Mouse (Mus musculus) thymus, adult 2 months (tissue): ENCODE results near the gene Zfp366. TPM values are rescaled to one million over a fixed set of nuclear protein-coding genes. Genes with fewer than 3 reads are reported as not detected.

Source experiments
- DNase-seq: peaks from one replicate; pipeline ENCODE4 v3.0.0; 2021
- H3K27ac ChIP-seq: fragments of 200-500 bp; 2 replicates; pipeline ENCODE4 v1.5.1; 2012; ENCODE audit warnings: low read length, control low read depth; ENCODE audit not compliant: control insufficient read depth, insufficient read depth
- H3K27me3 ChIP-seq: fragments of 200-500 bp; 2 replicates; pipeline ENCODE4 v1.6.1; 2012; ENCODE audit warnings: mild to moderate bottlenecking, low read length, moderate library complexity, mixed read lengths; ENCODE audit not compliant: control insufficient read depth, insufficient read depth
- H3K36me3 ChIP-seq: fragments of 200-500 bp; 2 replicates; pipeline ENCODE4 v1.6.1; 2012; ENCODE audit warnings: mild to moderate bottlenecking, low read length, moderate library complexity; ENCODE audit not compliant: control insufficient read depth, insufficient read depth
- H3K4me1 ChIP-seq: fragments of 200-500 bp; replicated peaks from 2 replicates; pipeline ENCODE4 v1.6.1; 2012; ENCODE audit warnings: low read length; ENCODE audit not compliant: control insufficient read depth, insufficient read depth
- H3K4me3 ChIP-seq: fragments of 200-500 bp; 2 replicates; pipeline ENCODE4 v1.5.1; 2012; ENCODE audit warnings: mild to moderate bottlenecking, low read length, control low read depth, moderate library complexity; ENCODE audit not compliant: control insufficient read depth, insufficient read depth
- CTCF ChIP-seq: fragments of 200-500 bp; IDR thresholded peaks from 2 replicates; pipeline ENCODE4 v1.5.1; 2012; ENCODE audit warnings: mild to moderate bottlenecking, control low read depth, low read length, moderate library complexity, borderline replicate concordance; ENCODE audit not compliant: control insufficient read depth, poor library complexity, insufficient read depth; ENCODE audit errors: extremely low read depth
- POLR2A ChIP-seq: fragments of 200-500 bp; IDR thresholded peaks from 2 replicates; pipeline ENCODE4 v1.6.1; 2012; ENCODE audit warnings: mild to moderate bottlenecking, low read length, control low read depth, moderate library complexity; ENCODE audit not compliant: control insufficient read depth, poor library complexity, insufficient read depth; ENCODE audit errors: extremely low read depth
- WGBS: fragments of 180-500 bp; shearing (Covaris S2); methylation state at CpG from one replicate; pipeline ENCODE4 v1.1.7; 2018; 5-methylcytosine and 5-hydroxymethylcytosine counted together
- polyA plus RNA-seq: library from polyadenylated mRNA; depleted of rRNA; stranded (reverse); fragments of >200 nt; gene quantifications from 2 replicates; pipeline ENCODE4 v1.2.3, GENCODE M21; 2012

Zfp366 gene
- polyA plus RNA-seq, 1 experiment: 5.9 TPM

DNA sequence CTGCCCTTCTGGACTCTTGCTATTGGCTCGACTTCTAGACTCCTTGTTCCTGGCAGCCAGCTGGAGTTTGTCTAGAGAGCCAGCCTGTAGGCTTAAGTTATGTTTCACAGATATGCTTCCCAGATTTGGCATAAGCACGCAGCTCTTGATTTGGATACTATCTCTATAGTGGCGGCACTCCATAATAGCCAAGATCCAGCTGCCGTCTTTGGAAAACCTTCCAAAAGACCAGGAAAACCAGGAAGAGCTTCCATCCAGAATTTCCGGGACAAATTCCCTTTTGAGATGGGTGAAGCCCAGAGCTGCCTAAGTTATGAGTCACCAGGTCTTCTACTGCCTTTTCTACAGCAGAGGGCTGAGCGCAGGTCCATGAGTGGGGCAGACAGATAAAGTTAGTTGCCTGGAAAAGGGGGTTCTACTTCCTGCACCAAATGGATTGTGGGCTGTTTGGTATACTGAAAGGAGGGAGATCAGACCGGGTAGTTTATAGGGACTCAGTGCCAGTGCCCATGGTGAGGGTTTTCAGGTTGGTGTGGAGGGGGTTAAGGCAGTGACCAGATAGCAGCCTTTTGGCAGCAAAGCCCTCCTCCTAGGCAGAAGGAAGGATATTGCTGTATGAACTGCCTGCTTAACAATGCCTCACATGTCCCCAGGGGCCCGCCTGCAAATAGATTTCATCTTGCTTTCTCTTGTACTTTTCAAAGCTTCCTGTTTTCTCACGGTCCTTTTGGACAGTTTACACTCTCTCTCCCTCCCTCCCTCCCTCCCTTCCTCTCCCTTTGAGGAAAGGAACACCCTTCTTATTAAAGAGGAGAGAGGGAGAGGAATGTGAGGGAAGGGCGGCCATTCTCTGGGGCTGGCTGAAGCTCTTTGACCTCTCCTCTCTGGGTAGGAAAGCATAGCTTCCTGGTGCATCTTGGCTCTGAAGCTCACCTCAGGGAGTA lies 53.9 kb downstream of the Zfp366 start:
- 66% methylated on average over 10 of the region's 10 CpGs for WGBS
- Histone ChIP-seq H3K27me3 (no peaks in the 10 kb centered on the region), H3K27ac (no peak overlapping the region), H3K4me1 (peaks cover 7% of the 10 kb centered on the region), H3K36me3 (no peaks in the 10 kb centered on the region), H3K4me3 (no peak overlapping the region)
- TF ChIP-seq CTCF (no peak), POLR2A (no peak)
- DNase-seq: no peak

DNA sequence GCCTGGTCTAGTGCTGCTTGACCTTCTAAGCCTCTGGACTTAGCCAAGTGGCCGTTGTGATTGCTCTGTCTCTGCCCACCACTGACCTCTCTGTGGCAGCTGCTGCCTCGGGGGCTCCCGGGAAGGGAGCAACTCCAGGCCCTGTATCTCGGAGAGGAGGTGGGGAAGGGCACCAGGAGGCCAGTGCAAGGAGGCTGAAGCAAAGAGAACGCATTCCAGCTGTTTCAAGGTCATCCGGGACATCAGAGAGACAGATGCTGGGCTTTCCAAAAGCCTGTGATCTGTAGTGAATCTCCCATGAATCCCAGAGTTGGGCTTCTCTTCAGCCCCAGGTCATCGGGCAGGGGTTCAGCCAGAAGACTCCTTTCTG lies 54.5 kb downstream of the Zfp366 start:
- Histone ChIP-seq H3K27ac (no peak overlapping the region), H3K36me3 (no peaks in the 10 kb centered on the region), H3K4me1 (peaks cover 9% of the 10 kb centered on the region), H3K27me3 (no peaks in the 10 kb centered on the region), H3K4me3 (no peak overlapping the region)
- DNase-seq: no peak
- 83% methylated on average over 7 of the region's 7 CpGs for WGBS
- TF ChIP-seq POLR2A: no peak
- no peak for TF ChIP-seq CTCF

DNA sequence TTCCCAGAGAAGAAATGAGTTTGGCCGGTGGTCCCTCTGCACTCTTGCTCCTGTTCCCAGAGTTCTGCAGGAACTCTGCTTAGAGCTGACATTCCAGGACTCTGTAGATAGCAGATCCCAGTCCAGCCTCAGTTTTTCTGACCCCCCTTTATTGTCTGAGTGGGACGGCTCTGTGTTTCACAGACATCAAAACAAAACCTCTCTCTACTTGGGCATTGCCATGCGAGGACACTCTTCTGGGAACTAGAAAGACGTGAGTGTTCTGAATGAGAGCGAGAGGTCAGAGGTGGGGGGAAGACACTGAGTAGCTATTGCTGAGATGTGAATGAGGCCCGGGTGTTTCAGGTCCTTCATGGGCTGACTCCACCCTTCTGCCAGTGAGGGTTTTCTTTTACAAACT lies 55.1 kb downstream of the Zfp366 start:
- H3K27ac ChIP-seq: no peak overlapping the region
- no peak overlapping the region for H3K4me3 ChIP-seq
- 92% methylated on average over 6 of the region's 6 CpGs for WGBS

DNA sequence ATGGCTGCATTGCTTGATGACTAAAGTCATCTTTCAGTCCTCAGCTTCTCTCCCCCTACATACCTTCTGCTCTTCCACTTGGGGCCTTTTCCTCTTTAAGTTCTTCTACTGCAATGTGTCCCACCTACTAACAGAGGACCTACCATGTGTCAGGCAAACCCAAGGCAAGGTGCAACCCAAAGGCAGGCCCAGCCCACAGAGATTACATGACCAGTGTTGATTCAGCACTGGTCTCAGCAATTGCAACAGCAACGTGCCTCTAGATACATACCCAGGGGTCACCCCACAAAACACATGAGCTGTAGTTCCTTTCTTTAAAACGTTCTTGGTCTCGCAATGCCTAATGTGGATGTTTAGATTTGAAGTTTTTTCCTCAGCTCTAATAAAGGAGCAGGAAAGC lies 57.4 kb downstream of the Zfp366 start:
- no peak for DNase-seq
- Histone ChIP-seq H3K4me3 (no peak overlapping the region), H3K27me3 (no peaks in the 10 kb centered on the region), H3K4me1 (peaks cover 9% of the 10 kb centered on the region), H3K27ac (no peak overlapping the region), H3K36me3 (no peaks in the 10 kb centered on the region)
- 73% methylated on average over 3 of the region's 3 CpGs for WGBS
- TF ChIP-seq CTCF (no peak), POLR2A (no peak)

More for the DNA sequence above, 55.1 kb downstream of the Zfp366 start:
- TF ChIP-seq POLR2A (no peak), CTCF (no peak)
- Histone ChIP-seq H3K27me3 (no peaks in the 10 kb centered on the region), H3K36me3 (no peaks in the 10 kb centered on the region), H3K4me1 (peaks cover 9% of the 10 kb centered on the region)
- no peak for DNase-seq

DNA sequence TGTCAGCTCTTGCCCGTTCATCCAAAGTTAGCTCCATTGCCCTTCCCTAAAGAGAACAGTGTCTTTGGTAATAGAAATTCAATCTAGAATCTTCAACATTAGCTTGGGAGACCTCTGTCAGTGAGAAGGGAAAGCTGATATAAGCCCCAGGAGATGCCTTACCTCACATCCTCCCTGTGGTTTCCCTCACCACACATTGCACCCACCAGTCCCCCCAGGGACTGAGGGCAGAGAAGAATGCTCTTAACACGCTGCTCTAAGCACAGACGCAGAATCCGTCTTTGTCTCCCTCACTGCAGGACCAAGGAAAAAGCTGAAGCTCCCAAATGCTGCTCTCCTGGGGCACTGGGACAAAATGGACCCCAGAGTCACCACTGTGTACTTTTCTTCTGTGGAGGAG lies 58.3 kb downstream of the Zfp366 start:
- H3K27ac ChIP-seq: no peak overlapping the region

DNA sequence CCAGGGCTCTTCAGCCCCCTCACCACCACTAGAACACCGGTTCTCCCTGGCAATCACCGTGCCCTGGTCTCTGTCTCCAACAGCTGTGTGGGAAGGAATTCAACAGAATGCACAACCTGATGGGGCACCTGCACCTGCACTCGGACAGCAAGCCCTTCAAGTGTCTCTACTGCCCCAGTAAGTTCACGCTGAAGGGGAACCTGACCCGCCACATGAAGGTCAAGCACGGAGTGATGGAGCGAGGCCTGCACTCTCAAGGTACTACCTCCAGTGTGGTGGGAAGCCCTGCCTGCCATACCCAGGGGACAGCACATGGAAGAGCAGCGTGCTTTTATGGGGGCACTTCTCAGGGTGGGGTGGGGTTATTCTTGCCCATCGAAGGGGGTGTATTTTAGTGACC lies 59.2 kb downstream of the Zfp366 start:
- 85% methylated on average over 9 of the region's 9 CpGs for WGBS
- no peak for DNase-seq
- no peak overlapping the region for H3K4me3 ChIP-seq
- H3K4me1 ChIP-seq: peaks cover 9% of the 10 kb centered on the region
- H3K27me3 ChIP-seq: no peaks in the 10 kb centered on the region
- H3K36me3 ChIP-seq: no peaks in the 10 kb centered on the region
- no peak overlapping the region for H3K27ac ChIP-seq
- TF ChIP-seq POLR2A: no peak

More for the DNA sequence above, 58.3 kb downstream of the Zfp366 start:
- 13% methylated on average over 4 of the region's 4 CpGs for WGBS
- Histone ChIP-seq H3K4me3 (no peak overlapping the region), H3K4me1 (peaks cover 9% of the 10 kb centered on the region), H3K36me3 (no peaks in the 10 kb centered on the region), H3K27me3 (no peaks in the 10 kb centered on the region)
- no peak for DNase-seq
- TF ChIP-seq POLR2A (no peak), CTCF (no peak)
